Mouse (Mus musculus): ENCODE measurements at regions not wholly inside any gene's neighbourhood (a gene's known extent, or its start where the extent isn't known, plus 50 kb on each side); places are given as distances from the start of the nearest gene placed in this dataset.

- no peak for DNase-seq (ENCODE audit: low spot score in 2 of 2)
Observed at GRCm38 (mm10) chr6:135520868-135521267, 158.5 kb downstream of the Emp1 start.

GRCm38 (mm10) chr6:135524886-135525285 is 162.5 kb downstream of the Emp1 start:
- no peak for DNase-seq (ENCODE audit: low spot score in 2 of 2)

- DNase-seq (ENCODE audit: low spot score in 2 of 2) = no peak
Observed at GRCm38 (mm10) chr6:135525841-135526327, 163.5 kb downstream of the Emp1 start.

- peak; percentile 33 to 80 for DNase-seq (ENCODE audit: low spot score in 2 of 2)
Observed at GRCm38 (mm10) chr6:135526460-135527160, 164.3 kb downstream of the Emp1 start.

GRCm38 (mm10) chr6:135527879-135528278 is 165.5 kb downstream of the Emp1 start:
- peak in 1 of 2 experiments; percentile 32 for DNase-seq (ENCODE audit: low spot score in 2 of 2)

- no peak for DNase-seq (ENCODE audit: low spot score in 2 of 2)
Observed at GRCm38 (mm10) chr6:135539791-135540646, 177.7 kb downstream of the Emp1 start.

GRCm38 (mm10) chr6:135541566-135541965 is 179.2 kb downstream of the Emp1 start:
- DNase-seq (ENCODE audit: low spot score in 2 of 2) = no peak

GRCm38 (mm10) chr6:135542356-135542755 is 180.0 kb downstream of the Emp1 start:
- DNase-seq (ENCODE audit: low spot score in 2 of 2) = no peak

GRCm38 (mm10) chr6:135543390-135543789 is 181.0 kb downstream of the Emp1 start:
- DNase-seq (ENCODE audit: low spot score in 2 of 2) = no peak

GRCm38 (mm10) chr6:135543863-135544262 is 181.5 kb downstream of the Emp1 start:
- no peak for DNase-seq (ENCODE audit: low spot score in 2 of 2)

- no peak for DNase-seq (ENCODE audit: low spot score in 2 of 2)
Observed at GRCm38 (mm10) chr6:135550368-135550950, 188.1 kb downstream of the Emp1 start.

GRCm38 (mm10) chr6:135552396-135552795 is 190.1 kb downstream of the Emp1 start:
- DNase-seq (ENCODE audit: low spot score in 2 of 2) = no peak

GRCm38 (mm10) chr6:135559501-135559907 is 197.2 kb downstream of the Emp1 start:
- DNase-seq (ENCODE audit: low spot score in 2 of 2) = peak; percentile 51 to 84

- no peak for DNase-seq (ENCODE audit: low spot score in 2 of 2)
Observed at GRCm38 (mm10) chr6:135562267-135562666, 199.9 kb downstream of the Emp1 start.

- DNase-seq (ENCODE audit: low spot score in 2 of 2) = no peak
Observed at GRCm38 (mm10) chr6:135563766-135564165, 201.4 kb downstream of the Emp1 start.

GRCm38 (mm10) chr6:135569086-135569485 is 206.7 kb downstream of the Emp1 start:
- DNase-seq (ENCODE audit: low spot score in 2 of 2) = no peak

GRCm38 (mm10) chr6:135575294-135575693 is 212.9 kb downstream of the Emp1 start:
- no peak for DNase-seq (ENCODE audit: low spot score in 2 of 2)

- DNase-seq (ENCODE audit: low spot score in 2 of 2) = no peak
Observed at GRCm38 (mm10) chr6:135578728-135579127, 216.4 kb downstream of the Emp1 start.

GRCm38 (mm10) chr6:135582567-135582966 is 220.2 kb downstream of the Emp1 start:
- peak in 1 of 2 experiments; percentile 43 for DNase-seq (ENCODE audit: low spot score in 2 of 2)

- no peak for DNase-seq (ENCODE audit: low spot score in 2 of 2)
Observed at GRCm38 (mm10) chr6:135584782-135585181, 222.4 kb downstream of the Emp1 start.

- no peak for DNase-seq (ENCODE audit: low spot score in 2 of 2)
Observed at GRCm38 (mm10) chr6:135590084-135590483, 227.7 kb downstream of the Emp1 start.

GRCm38 (mm10) chr6:135591085-135591484 is 228.7 kb downstream of the Emp1 start:
- peak in 1 of 2 experiments; percentile 54 for DNase-seq (ENCODE audit: low spot score in 2 of 2)

All from left cerebral cortex, adult 8-10 months (tissue).